Mouse (Mus musculus): ENCODE data around the gene Olfr456.
"Not testable (repeated sequence)": the region's sequence is repeated elsewhere in the genome, so short reads cannot be mapped to it uniquely, and the experiment has no call there.

Olfr456 gene

DNA sequence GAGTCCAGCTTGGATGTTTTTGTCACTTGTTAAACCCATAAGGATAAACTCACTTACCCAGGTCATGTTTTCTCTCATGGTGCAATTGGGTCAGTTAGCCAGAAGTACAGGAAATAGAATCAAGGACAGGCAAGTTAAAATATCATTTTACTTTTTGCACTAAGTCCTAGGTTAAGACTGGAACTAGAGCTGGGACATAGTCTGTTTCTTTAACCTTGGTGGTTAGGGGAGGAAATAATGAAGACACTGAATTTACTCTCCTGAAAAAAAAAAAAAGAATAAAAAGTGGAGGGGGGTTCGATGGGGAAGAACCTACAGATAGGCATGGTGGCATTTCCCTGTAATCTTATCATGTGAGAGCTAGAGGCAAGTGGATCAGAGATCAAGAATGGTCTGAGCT lies at the start of gene Olfr456:
Gene Olfr456 (minus strand): TSS at position 101 of the 400 bp plus-strand sequence.
- DNase-seq: no peak

DNA sequence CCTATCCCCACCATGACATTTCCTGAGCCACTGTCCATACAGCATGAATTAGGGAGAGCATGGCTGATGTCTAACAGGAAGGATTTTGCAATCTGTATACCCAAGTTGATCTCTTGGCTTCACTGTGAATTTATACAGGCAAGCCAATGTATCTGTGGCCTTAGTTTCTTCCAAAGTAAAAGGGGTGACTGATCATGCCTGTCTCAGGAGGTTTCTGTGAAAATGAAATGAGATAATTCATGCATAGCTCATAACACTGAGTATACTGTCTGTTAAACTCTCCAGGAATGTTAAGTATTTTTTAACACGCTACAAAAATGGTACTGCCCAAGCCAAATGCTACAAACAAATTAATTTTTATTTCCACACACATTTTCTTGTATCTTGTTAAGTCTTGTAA lies 26.4 kb upstream of the Olfr456 start:
- DNase-seq: no peak

DNA sequence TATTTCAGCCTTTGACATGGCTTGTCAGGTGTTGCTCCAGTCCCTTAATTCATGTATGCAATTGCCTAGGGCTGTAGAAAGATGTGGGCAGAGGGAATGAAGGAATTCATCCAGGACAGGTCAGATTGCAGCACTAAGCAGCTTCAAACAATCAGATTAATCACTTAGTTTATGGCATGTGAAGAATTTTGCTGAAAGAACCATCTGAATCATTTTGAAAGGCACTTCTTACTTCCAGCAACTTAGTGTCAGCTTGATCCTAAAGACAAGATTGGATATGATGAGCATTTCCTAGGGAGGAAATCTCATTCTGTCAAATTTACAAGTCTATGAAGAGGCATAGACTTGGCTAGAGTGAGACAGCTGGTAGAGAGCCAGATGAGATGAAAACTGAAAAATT lies 22.3 kb upstream of the Olfr456 start:
- DNase-seq: no peak

DNA sequence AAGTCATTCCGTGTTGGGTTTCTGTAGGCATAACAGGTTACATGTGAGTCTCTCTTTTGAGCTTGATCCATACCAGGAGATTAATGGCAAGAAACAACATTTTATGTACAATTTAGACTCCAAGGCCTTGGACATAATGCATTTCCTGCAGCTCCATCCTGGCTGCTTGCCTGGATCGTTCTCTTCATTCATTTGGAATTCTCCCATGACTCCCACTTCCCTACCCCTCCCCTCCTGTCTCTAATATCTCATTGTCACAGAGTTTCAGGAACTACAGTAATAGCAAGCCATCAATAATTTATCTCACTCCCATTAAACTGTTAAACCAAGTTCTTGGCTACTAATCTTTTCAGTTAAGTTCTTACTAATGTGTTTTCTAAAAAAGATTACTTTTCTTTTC lies 16.5 kb upstream of the Olfr456 start:
- no peak for DNase-seq

DNA sequence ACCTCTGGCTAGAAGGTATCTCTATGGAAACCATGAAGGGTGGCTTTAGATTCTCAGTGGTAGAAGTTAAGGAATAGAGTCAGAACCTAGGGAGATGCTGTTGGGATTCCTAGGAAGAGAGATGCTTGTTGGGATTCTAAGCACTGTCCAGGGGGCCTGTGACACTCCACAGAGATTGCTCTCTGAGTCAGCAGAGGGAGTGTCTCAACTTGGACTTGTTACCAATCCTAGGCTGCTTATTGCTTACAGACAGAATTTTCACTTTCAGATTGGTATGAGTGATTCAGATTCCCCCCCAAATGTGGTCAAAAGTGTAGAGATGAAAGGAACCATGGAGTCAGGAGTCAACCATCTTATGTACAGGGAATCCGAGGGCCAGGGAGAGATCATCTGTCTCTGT lies 2.7 kb upstream of the Olfr456 start:
- no peak for DNase-seq

DNA sequence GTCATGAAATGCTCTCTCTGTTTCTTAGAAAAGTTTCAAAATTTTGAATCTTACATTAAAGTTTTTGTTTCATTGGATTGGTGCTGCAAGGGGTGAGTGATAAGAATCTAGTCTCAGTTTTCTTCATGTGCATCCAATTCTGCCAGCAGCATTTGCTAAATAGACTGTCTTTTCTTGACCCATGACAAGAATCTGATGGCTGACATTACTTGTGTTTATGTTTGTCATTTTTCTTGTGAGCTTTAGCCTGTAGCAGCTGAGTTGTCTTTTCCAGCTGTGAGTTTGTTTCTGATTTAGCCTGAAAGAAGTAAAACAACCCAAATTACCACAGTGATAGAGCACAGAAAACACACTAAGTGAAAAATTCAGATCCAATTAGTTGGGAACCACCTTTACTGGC lies 2.4 kb downstream of the Olfr456 start:
- no peak for DNase-seq

DNA sequence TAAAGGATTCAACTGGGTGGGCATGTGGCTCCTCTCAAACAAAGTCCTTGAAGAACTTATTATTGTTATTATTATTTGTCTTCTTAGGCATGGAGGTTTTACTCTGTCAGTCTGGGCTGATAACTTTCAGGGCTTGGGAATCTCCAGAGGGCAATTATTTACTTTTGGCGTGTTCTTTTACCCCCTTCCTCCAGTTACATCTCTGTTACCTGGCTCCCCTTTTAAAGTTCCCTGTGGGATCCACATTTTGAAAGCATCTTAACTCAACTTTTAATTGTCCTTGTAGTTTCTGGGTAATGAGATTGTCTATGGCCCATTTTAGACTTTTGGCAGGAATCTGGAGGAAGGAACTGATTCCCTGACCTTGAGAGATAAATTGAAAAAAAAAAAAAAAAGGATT lies 10.8 kb downstream of the Olfr456 start, which contains the start of gene Olfr457:
Gene Olfr457 (minus strand): TSS at position 101 of the 400 bp plus-strand sequence.
- DNase-seq: no peak

DNA sequence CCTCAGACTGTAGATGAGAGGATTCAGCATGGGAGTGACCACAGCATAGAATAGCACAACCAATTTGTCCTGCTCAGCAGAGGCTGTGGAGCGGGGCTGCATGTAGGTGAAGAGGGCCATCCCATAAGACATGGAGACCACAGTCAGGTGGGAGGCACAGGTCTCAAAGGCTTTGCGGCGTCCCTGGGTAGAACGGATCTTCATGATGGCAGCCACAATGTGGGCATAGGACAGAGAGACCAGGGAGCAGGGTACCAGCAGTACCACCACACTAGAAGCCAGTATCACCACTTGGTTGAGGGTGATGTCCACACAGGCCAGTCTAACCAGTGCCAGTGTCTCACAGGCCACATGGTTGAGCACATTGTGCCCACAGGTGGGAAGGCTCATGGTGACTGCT lies 15.7 kb downstream of the Olfr456 start:
- DNase-seq: not testable (repeated sequence)

DNA sequence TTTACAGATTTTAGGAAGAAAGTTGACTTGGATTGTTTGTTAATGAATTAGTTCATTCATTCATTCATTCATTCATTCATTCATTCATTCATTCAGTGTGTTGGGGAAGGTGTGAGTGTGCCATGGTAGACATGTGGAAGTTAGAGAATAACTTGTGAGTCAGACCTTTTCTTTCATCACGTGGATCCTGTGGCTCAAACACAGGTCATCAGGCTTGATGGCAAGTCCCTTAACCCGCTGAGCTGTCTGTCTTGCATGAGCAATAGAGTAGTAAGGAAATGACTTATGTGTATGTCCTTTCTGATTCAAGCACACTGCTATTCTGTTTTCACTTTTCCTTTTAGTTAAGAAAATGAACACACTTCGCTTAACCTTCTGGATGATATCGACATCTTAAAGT lies 16.5 kb downstream of the Olfr456 start:
- no peak for DNase-seq

DNA sequence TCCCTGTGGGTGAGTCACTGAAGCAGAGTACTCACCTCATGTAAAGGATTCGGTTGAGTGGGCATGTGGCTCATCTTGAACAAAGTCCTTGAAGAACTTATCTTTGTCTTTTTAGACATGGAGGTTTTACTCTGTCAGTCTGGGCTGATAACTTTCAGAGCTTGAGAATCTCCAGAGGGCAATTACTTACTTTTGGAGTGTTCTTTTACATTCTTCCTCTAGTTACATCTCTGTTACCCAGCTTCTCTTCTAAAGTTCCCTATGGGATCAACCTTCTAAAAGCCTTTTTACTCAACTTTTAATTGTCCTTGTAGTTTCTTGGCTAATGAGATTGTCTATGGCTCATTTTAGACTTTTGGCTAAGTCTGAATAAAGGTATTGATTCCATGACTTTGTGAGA lies 21.9 kb downstream of the Olfr456 start, which contains the start of gene Olfr458:
Gene Olfr458 (minus strand): TSS at position 101 of the 400 bp plus-strand sequence.
- no peak for DNase-seq

DNA sequence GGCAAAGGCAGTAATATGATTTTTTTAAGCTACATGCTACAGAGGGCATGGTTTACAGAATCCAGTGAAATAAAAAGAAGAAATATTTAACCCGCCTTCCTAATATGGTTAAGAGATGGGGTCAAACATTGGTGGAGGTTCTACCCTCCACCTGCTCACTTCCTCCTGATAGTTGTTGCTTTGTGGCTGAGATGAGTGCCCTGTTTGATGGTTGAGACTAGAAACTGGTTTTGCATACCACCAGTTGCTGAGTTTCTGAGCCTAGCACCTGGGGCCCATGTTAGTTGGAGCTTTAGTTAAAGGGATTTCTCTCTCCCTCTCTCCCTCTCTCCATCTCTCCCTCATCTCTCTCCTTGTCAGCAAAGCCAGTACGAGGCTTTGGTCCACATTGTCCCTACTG lies 39.6 kb downstream of the Olfr456 start:
- no peak for DNase-seq

DNA sequence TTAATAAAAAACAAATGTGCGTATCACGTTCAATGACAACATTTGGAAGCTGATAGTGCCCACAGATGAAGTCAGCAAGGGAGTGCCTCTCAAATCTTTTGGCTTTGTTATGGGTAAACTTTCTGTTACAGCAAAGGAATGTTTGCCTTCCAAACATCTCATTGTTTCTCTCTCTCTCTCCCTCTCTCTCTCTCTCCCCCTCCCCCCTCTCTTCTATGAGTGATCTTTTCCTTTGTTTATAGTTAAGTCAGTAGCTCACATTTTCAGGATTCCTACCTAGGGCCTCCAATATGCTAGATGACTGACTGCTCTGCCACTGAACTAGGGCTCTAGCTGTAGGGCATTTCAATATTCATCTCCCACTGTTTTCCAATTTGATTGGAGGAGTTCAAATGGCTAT lies 42.5 kb downstream of the Olfr456 start:
- DNase-seq: no peak

DNA sequence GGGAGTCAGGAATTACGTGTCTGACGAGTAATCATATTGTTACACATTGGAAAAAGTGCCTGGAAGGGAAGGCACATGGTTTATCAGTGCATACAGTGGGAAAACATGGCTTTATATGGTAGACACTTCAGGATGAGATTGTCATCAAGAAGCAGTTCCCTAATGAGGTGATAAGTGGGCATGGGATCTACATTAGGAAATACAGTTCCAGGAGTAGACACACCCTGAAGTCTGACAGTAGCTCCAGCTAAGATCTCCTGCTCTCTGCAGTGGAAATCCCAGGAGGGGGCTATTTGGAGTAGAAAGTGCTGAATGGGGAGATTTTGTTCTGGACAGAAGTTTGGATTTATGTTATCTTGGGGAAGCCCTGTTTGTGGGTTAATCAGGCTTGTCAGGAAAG lies 45.6 kb downstream of the Olfr456 start:
- no peak for DNase-seq

Measured in lung, adult 18-20 months (tissue).